Mouse (Mus musculus): ENCODE measurements at regions not wholly inside any gene's neighbourhood (a gene's known extent, or its start where the extent isn't known, plus 50 kb on each side); places are given as distances from the start of the nearest gene placed in this dataset.

- 83% methylated on average over 6 of the region's 6 CpGs for WGBS
- Histone ChIP-seq H3K4me3 (ENCODE audit: insufficient read depth, low read depth, low read length) (no peak overlapping the region), H3K27ac (replicated peaks; ENCODE audit: insufficient read depth, low read depth, low read length) (no peak overlapping the region), H3K36me3 (ENCODE audit: control insufficient read depth, insufficient read depth, low read length) (no peaks in the 10 kb centered on the region), H3K4me1 (ENCODE audit: control insufficient read depth, insufficient read depth, low read length) (no peaks in the 10 kb centered on the region), H3K79me2 (ENCODE audit: control insufficient read depth, insufficient read depth, low read length) (no peaks in the 10 kb centered on the region), H3K27me3 (ENCODE audit: control insufficient read depth, insufficient read depth, low read length) (no peaks in the 10 kb centered on the region), H3K9ac (ENCODE audit: low read depth, low read length) (no peak overlapping the region)
- TF ChIP-seq CTCF (IDR thresholded peaks at IDR 0.05; ENCODE audit: low read depth, low read length) (no peak), POLR2A (IDR thresholded peaks at IDR 0.05; ENCODE audit: extremely low read depth, insufficient read depth, low read length) (no peak)
- DNase-seq (ENCODE audit: extremely low read depth, low read depth, low spot score): no peak
Measured at GRCm38 (mm10) chr17:45266776-45267175, 166.8 kb downstream of the Cdc5l start.

GRCm38 (mm10) chr17:45265587-45265986 lies 167.9 kb downstream of the Cdc5l start:
- no peak for DNase-seq (ENCODE audit: extremely low read depth, low read depth, low spot score)
- Histone ChIP-seq H3K79me2 (ENCODE audit: control insufficient read depth, insufficient read depth, low read length) (no peaks in the 10 kb centered on the region), H3K36me3 (ENCODE audit: control insufficient read depth, insufficient read depth, low read length) (no peaks in the 10 kb centered on the region), H3K4me3 (ENCODE audit: insufficient read depth, low read depth, low read length) (no peak overlapping the region), H3K27me3 (ENCODE audit: control insufficient read depth, insufficient read depth, low read length) (no peaks in the 10 kb centered on the region), H3K4me1 (ENCODE audit: control insufficient read depth, insufficient read depth, low read length) (no peaks in the 10 kb centered on the region), H3K27ac (replicated peaks; ENCODE audit: insufficient read depth, low read depth, low read length) (no peak overlapping the region), H3K9ac (ENCODE audit: low read depth, low read length) (no peak overlapping the region)
- no peak for TF ChIP-seq CTCF (IDR thresholded peaks at IDR 0.05; ENCODE audit: low read depth, low read length)
- TF ChIP-seq POLR2A (IDR thresholded peaks at IDR 0.05; ENCODE audit: extremely low read depth, insufficient read depth, low read length): no peak
- WGBS: 82% methylated on average over 7 of the region's 7 CpGs

DNA sequence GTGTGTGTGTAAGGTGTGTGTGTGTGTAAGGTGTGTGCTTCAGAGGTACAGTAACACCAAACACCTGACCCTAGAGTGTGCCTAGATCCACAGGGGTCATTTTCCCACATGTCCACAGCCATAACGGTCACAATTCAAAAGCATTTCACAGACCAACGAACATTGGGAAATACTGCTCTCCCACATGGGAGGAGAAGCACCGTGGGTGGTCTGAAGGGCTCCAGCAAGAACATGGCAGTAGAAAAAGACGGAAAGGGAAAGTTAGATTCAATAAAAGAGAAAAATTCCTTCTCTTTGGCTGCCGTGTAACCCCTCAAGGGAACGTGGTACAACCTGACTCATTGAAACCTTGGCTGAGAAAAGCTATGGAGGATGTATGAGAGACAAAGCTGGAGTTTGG lies 169.1 kb downstream of the Cdc5l start:
- DNase-seq (ENCODE audit: extremely low read depth, low read depth, low spot score): no peak
- no peaks in the 10 kb centered on the region for H3K79me2 ChIP-seq (ENCODE audit: control insufficient read depth, insufficient read depth, low read length)
- no peaks in the 10 kb centered on the region for H3K27me3 ChIP-seq (ENCODE audit: control insufficient read depth, insufficient read depth, low read length)
- H3K36me3 ChIP-seq (ENCODE audit: control insufficient read depth, insufficient read depth, low read length): no peaks in the 10 kb centered on the region
- H3K4me3 ChIP-seq (ENCODE audit: insufficient read depth, low read depth, low read length): no peak overlapping the region
- H3K4me1 ChIP-seq (ENCODE audit: control insufficient read depth, insufficient read depth, low read length): no peaks in the 10 kb centered on the region
- 81% methylated on average over 6 of the region's 6 CpGs for WGBS
- no peak for TF ChIP-seq POLR2A (IDR thresholded peaks at IDR 0.05; ENCODE audit: extremely low read depth, insufficient read depth, low read length)
- TF ChIP-seq CTCF (IDR thresholded peaks at IDR 0.05; ENCODE audit: low read depth, low read length): no peak
- no peak overlapping the region for H3K27ac ChIP-seq (replicated peaks; ENCODE audit: insufficient read depth, low read depth, low read length)
- H3K9ac ChIP-seq (ENCODE audit: low read depth, low read length): no peak overlapping the region

GRCm38 (mm10) chr17:45260421-45260820 lies 173.1 kb downstream of the Cdc5l start:
- Histone ChIP-seq H3K79me2 (ENCODE audit: control insufficient read depth, insufficient read depth, low read length) (no peaks in the 10 kb centered on the region), H3K4me1 (ENCODE audit: control insufficient read depth, insufficient read depth, low read length) (no peaks in the 10 kb centered on the region), H3K9ac (ENCODE audit: low read depth, low read length) (no peak overlapping the region), H3K27me3 (ENCODE audit: control insufficient read depth, insufficient read depth, low read length) (no peaks in the 10 kb centered on the region), H3K4me3 (ENCODE audit: insufficient read depth, low read depth, low read length) (no peak overlapping the region), H3K36me3 (ENCODE audit: control insufficient read depth, insufficient read depth, low read length) (no peaks in the 10 kb centered on the region), H3K27ac (replicated peaks; ENCODE audit: insufficient read depth, low read depth, low read length) (no peak overlapping the region)
- DNase-seq (ENCODE audit: extremely low read depth, low read depth, low spot score): no peak
- WGBS: 78% methylated on average over 10 of the region's 10 CpGs
- TF ChIP-seq POLR2A (IDR thresholded peaks at IDR 0.05; ENCODE audit: extremely low read depth, insufficient read depth, low read length): no peak
- no peak for TF ChIP-seq CTCF (IDR thresholded peaks at IDR 0.05; ENCODE audit: low read depth, low read length)

DNA sequence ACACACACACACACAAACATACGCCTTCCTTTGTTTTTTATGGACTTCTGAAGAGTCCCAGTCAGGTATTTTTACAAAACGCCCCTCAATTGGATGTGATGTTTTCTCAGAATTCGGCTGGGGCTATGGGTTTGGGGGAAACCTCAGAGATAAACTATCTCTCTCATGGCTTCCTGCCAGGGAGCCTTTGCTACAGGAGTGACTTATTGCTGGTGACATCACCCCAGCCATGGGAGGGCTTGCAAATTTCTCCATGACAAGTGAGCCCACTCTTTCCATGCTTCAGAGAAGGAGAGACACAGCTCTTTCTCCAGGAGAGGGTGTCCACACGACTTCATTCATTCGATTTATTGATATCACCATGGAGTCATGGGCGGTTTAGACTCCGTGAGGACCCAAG lies 175.5 kb downstream of the Cdc5l start:
- Histone ChIP-seq H3K36me3 (ENCODE audit: control insufficient read depth, insufficient read depth, low read length) (no peaks in the 10 kb centered on the region), H3K4me3 (ENCODE audit: insufficient read depth, low read depth, low read length) (no peak overlapping the region), H3K79me2 (ENCODE audit: control insufficient read depth, insufficient read depth, low read length) (no peaks in the 10 kb centered on the region), H3K27me3 (ENCODE audit: control insufficient read depth, insufficient read depth, low read length) (no peaks in the 10 kb centered on the region), H3K9ac (ENCODE audit: low read depth, low read length) (no peak overlapping the region), H3K4me1 (ENCODE audit: control insufficient read depth, insufficient read depth, low read length) (no peaks in the 10 kb centered on the region), H3K27ac (replicated peaks; ENCODE audit: insufficient read depth, low read depth, low read length) (no peak overlapping the region)
- 75% methylated on average over 7 of the region's 7 CpGs for WGBS
- TF ChIP-seq POLR2A (IDR thresholded peaks at IDR 0.05; ENCODE audit: extremely low read depth, insufficient read depth, low read length) (no peak), CTCF (IDR thresholded peaks at IDR 0.05; ENCODE audit: low read depth, low read length) (no peak)
- no peak for DNase-seq (ENCODE audit: extremely low read depth, low read depth, low spot score)

DNA sequence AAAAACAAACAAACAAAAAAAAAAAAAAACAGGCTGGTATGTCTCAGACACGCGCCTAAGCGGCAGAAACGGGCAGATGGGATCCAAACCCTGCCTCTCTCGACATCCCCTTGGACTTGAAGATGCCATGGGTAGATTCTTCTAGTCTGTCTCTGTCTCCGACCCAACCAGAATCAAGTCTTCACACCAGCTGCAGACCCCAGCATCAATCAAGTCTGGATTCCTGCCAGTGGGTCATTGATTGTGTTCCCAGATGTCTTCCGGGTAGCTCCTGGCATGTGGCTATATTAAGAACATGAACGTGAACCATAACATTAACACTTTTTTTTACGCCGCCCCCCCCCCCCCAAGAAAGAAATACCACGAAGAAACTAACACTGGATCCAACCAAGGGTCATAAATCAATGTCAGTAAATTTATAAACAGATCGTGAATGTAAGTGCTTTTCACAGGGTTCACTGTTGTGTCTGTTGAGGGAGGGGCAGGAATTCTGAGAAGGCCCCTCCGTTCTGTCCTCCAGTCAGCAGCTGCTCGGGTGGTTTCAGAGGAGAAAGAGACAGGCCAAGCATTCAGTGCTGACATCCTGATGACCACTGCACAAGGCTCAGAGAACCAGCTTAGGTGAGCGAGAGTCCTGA lies 180.8 kb downstream of the Cdc5l start:
- DNase-seq (ENCODE audit: extremely low read depth, low read depth, low spot score): no peak
- no peak overlapping the region for H3K27ac ChIP-seq (replicated peaks; ENCODE audit: insufficient read depth, low read depth, low read length)
- H3K9ac ChIP-seq (ENCODE audit: low read depth, low read length): no peak overlapping the region
- no peaks in the 10 kb centered on the region for H3K27me3 ChIP-seq (ENCODE audit: control insufficient read depth, insufficient read depth, low read length)
- no peak overlapping the region for H3K4me3 ChIP-seq (ENCODE audit: insufficient read depth, low read depth, low read length)
- no peaks in the 10 kb centered on the region for H3K79me2 ChIP-seq (ENCODE audit: control insufficient read depth, insufficient read depth, low read length)
- no peaks in the 10 kb centered on the region for H3K36me3 ChIP-seq (ENCODE audit: control insufficient read depth, insufficient read depth, low read length)
- 76% methylated on average over 15 of the region's 15 CpGs for WGBS
- no peaks in the 10 kb centered on the region for H3K4me1 ChIP-seq (ENCODE audit: control insufficient read depth, insufficient read depth, low read length)
- no peak for TF ChIP-seq POLR2A (IDR thresholded peaks at IDR 0.05; ENCODE audit: extremely low read depth, insufficient read depth, low read length)
- no peak for TF ChIP-seq CTCF (IDR thresholded peaks at IDR 0.05; ENCODE audit: low read depth, low read length)
